Comparison of ENCODE assay signal across 22 mouse cellular contexts in genomic region chr3:145320587-145321274, GRCm38 (mm10). TPM values are rescaled to one million over a fixed set of nuclear protein-coding genes. Genes with fewer than 3 reads are reported as not detected.
DNase-seq lines count a peak whose midpoint lies in the region; ATAC-seq and TF ChIP-seq lines count a peak whose summit lies in the region.
"Had no signal": no experiment of that assay in that cellular context is flagged by ENCODE, and none has a peak within 500 bp of the region (broad histone marks: within the 10 kb centered on the region; RNA-seq: fewer than 3 reads in every experiment).

No protein-coding gene starts in this region.

- no peak; the same call in 1 of the 2 replicates for ATAC-seq in kidney, embryonic 14.5 days (ENCODE audit: low FRiP score, low TSS enrichment)
- ATAC-seq in midbrain, embryonic 14.5 days (ENCODE audit: low FRiP score, low TSS enrichment): no peak
- peak; percentile 75 for ATAC-seq in limb, embryonic 15.5 days (ENCODE audit: insufficient number of reproducible peaks, low FRiP score, low TSS enrichment, low read depth)
- ATAC-seq: CD4-positive, CD25-positive, alpha-beta regulatory T cell, adult 4 months; midbrain, embryonic 15.5 days had no signal

- H3K9me3 ChIP-seq in kidney, embryonic 14.5 days (ENCODE audit: control insufficient read depth, low read length): no peaks in the 10 kb centered on the region
- no peaks in the 10 kb centered on the region for H3K9me3 ChIP-seq in midbrain, embryonic 10.5 days (replicated peaks)
- H3K9me3 ChIP-seq in midbrain, embryonic 14.5 days (ENCODE audit: control insufficient read depth, low read length): no peaks in the 10 kb centered on the region
- no peaks in the 10 kb centered on the region for H3K9me3 ChIP-seq in limb, embryonic 15.5 days
- H3K9me3 ChIP-seq: hindbrain, embryonic 13.5 days; liver, embryonic 13.5 days; midbrain, embryonic 15.5 days; neural tube, embryonic 13.5 days had no signal

- no peak for TF ChIP-seq CTCF in kidney, adult 2 months (conservative IDR thresholded peaks at IDR 0.05; ENCODE audit: insufficient read depth, insufficient read length, low read depth, low read length)

- no peak overlapping the region for H3K4me2 ChIP-seq in kidney, embryonic 14.5 days (replicated peaks; ENCODE audit: low read depth, low read length)
- H3K4me2 ChIP-seq in midbrain, embryonic 14.5 days (ENCODE audit: low read length): no peak overlapping the region
- H3K4me2 ChIP-seq in limb, embryonic 15.5 days: peak overlapping the region; percentile 30
- H3K4me2 ChIP-seq: hindbrain, embryonic 13.5 days; liver, embryonic 13.5 days; midbrain, embryonic 15.5 days; neural tube, embryonic 13.5 days had no signal

- H3K4me3 ChIP-seq in kidney, embryonic 14.5 days (ENCODE audit: low read length): no peak overlapping the region
- no peak overlapping the region for H3K4me3 ChIP-seq in kidney, adult 2 months (ENCODE audit: insufficient read depth, low read depth, low read length)
- no peak overlapping the region for H3K4me3 ChIP-seq in midbrain, embryonic 10.5 days
- H3K4me3 ChIP-seq in midbrain, embryonic 14.5 days (replicated peaks; ENCODE audit: low read depth, low read length): no peak overlapping the region
- H3K4me3 ChIP-seq in limb, embryonic 15.5 days: no peak overlapping the region
- H3K4me3 ChIP-seq: hindbrain, embryonic 13.5 days; left cerebral cortex, adult 2 months; liver, embryonic 13.5 days; midbrain, embryonic 15.5 days; neural tube, embryonic 13.5 days had no signal

- TF ChIP-seq POLR2A in kidney, adult 2 months (IDR thresholded peaks at IDR 0.05; ENCODE audit: low read depth, low read length): no peak

- no peak for DNase-seq in kidney, adult 2 months
- DNase-seq in midbrain, embryonic 10.5 days (ENCODE audit: low spot score): no peak
- no peak for DNase-seq in midbrain, embryonic 14.5 days
- DNase-seq in kidney, postnatal 4 days: peak; percentile 7 to 27
- DNase-seq in embryo, embryonic 9.5 days (ENCODE audit: extremely low spot score): no peak
- DNase-seq: adrenal gland, postnatal 25 days; cerebellum, adult 9-11 months; gastrocnemius, postnatal 36 days; heart, postnatal 36 days; layer of hippocampus, adult 9-11 months; liver, embryonic 13.5 days; lung, adult 2 months; lung, postnatal 14 days; right cerebral cortex, postnatal 4 days; thymus, adult 18-20 months had no signal

- no peaks in the 10 kb centered on the region for H3K4me1 ChIP-seq in kidney, embryonic 14.5 days (ENCODE audit: control insufficient read depth, insufficient read depth, low read length)
- H3K4me1 ChIP-seq in kidney, adult 2 months (ENCODE audit: control insufficient read depth, insufficient read depth, low read length): 0 out of 2 replicates have a peak, but pooled peaks cover 3% of the 10 kb centered on the region
- H3K4me1 ChIP-seq in midbrain, embryonic 10.5 days: peaks cover 10% of the 10 kb centered on the region
- H3K4me1 ChIP-seq in midbrain, embryonic 14.5 days (ENCODE audit: control insufficient read depth, insufficient read depth, low read length): no peaks in the 10 kb centered on the region
- peaks cover 9% of the 10 kb centered on the region for H3K4me1 ChIP-seq in limb, embryonic 15.5 days
- H3K4me1 ChIP-seq: hindbrain, embryonic 13.5 days; liver, embryonic 13.5 days; midbrain, embryonic 15.5 days; neural tube, embryonic 13.5 days had no signal

- no peaks in the 10 kb centered on the region for H3K27me3 ChIP-seq in kidney, embryonic 14.5 days (ENCODE audit: control insufficient read depth, insufficient read depth, low read length)
- H3K27me3 ChIP-seq in kidney, adult 2 months (replicated peaks; ENCODE audit: control insufficient read depth, insufficient read depth, low read length): no peaks in the 10 kb centered on the region
- no peaks in the 10 kb centered on the region for H3K27me3 ChIP-seq in midbrain, embryonic 10.5 days (ENCODE audit: low read depth, poor library complexity, severe bottlenecking)
- H3K27me3 ChIP-seq in midbrain, embryonic 14.5 days (ENCODE audit: control insufficient read depth, insufficient read depth, low read length): no peaks in the 10 kb centered on the region
- H3K27me3 ChIP-seq in limb, embryonic 15.5 days: no peaks in the 10 kb centered on the region
- H3K27me3 ChIP-seq: hindbrain, embryonic 13.5 days; liver, embryonic 13.5 days; midbrain, embryonic 15.5 days; neural tube, embryonic 13.5 days had no signal

- H3K27ac ChIP-seq in kidney, embryonic 14.5 days (ENCODE audit: low read depth, low read length): peak overlapping the region; percentile 0; the same call in 1 of the 2 replicates
- H3K27ac ChIP-seq in kidney, adult 2 months (ENCODE audit: insufficient read depth, low read depth, low read length): no peak overlapping the region
- 0 out of 2 replicates have a peak overlapping the region, but pooled peaks have one; percentile 10 for H3K27ac ChIP-seq in midbrain, embryonic 10.5 days (replicated peaks)
- no peak overlapping the region for H3K27ac ChIP-seq in midbrain, embryonic 14.5 days (replicated peaks; ENCODE audit: low read depth, low read length)
- peak overlapping the region; percentile 77 for H3K27ac ChIP-seq in limb, embryonic 15.5 days
- H3K27ac ChIP-seq: hindbrain, embryonic 13.5 days; left cerebral cortex, adult 2 months; liver, embryonic 13.5 days; midbrain, embryonic 15.5 days; neural tube, embryonic 13.5 days had no signal

- no peak overlapping the region for H3K9ac ChIP-seq in kidney, embryonic 14.5 days (ENCODE audit: low read depth, low read length)
- no peak overlapping the region for H3K9ac ChIP-seq in midbrain, embryonic 14.5 days (replicated peaks; ENCODE audit: low read length)
- no peak overlapping the region for H3K9ac ChIP-seq in limb, embryonic 15.5 days
- H3K9ac ChIP-seq: hindbrain, embryonic 13.5 days; liver, embryonic 13.5 days; midbrain, embryonic 15.5 days; neural tube, embryonic 13.5 days had no signal

- 52% methylated on average over 14 of the region's 14 CpGs for WGBS in kidney, embryonic 14.5 days
- 24% methylated on average over 14 of the region's 14 CpGs for WGBS in kidney, adult 2 months
- 66% methylated on average over 14 of the region's 14 CpGs for WGBS in midbrain, embryonic 10.5 days
- WGBS in midbrain, embryonic 14.5 days: 56% methylated on average over 14 of the region's 14 CpGs
- WGBS in limb, embryonic 15.5 days: 19% methylated on average over 14 of the region's 14 CpGs

- H3K36me3 ChIP-seq in kidney, embryonic 14.5 days (ENCODE audit: control insufficient read depth, insufficient read depth, low read length): no peaks in the 10 kb centered on the region
- H3K36me3 ChIP-seq in kidney, adult 2 months (ENCODE audit: control insufficient read depth, insufficient read depth, low read length): no peaks in the 10 kb centered on the region
- H3K36me3 ChIP-seq in midbrain, embryonic 10.5 days: no peaks in the 10 kb centered on the region
- H3K36me3 ChIP-seq in midbrain, embryonic 14.5 days (ENCODE audit: control insufficient read depth, insufficient read depth, low read length): no peaks in the 10 kb centered on the region
- no peaks in the 10 kb centered on the region for H3K36me3 ChIP-seq in limb, embryonic 15.5 days
- H3K36me3 ChIP-seq: hindbrain, embryonic 13.5 days; liver, embryonic 13.5 days; midbrain, embryonic 15.5 days; neural tube, embryonic 13.5 days had no signal

RNA-seq across cellular contexts. Expression of gene Col24a1, which starts 28.5 kb away (rescaled TPM):
- polyA plus RNA-seq in kidney, embryonic 14.5 days (2014; fragmentation: Nextera tagmentation; extraction: Ambion mirVana): 2.0 and 2.1 TPM in 2 replicates
- 0.20 and 0.22 TPM in 2 replicates for polyA plus RNA-seq in kidney, adult 2 months (2012; rRNA removed)
- polyA plus RNA-seq in midbrain, embryonic 10.5 days (2016; fragmentation: Nextera tagmentation; extraction: Ambion mirVana): 0.75 and 0.98 TPM in 2 replicates
- 0.31 and 0.37 TPM in 2 replicates for polyA plus RNA-seq in midbrain, embryonic 14.5 days (2014; fragmentation: Nextera tagmentation; extraction: Ambion mirVana)
- polyA plus RNA-seq in limb, embryonic 15.5 days (2015; fragmentation: Nextera tagmentation; extraction: Ambion mirVana): 11.0 and 11.5 TPM in 2 replicates
- polyA plus RNA-seq: CD4-positive, CD25-positive, alpha-beta regulatory T cell, adult 4 months had no signal

Comparison
In these comparisons a context has a peak if more than half of its experiments do, and no peak if none do; other contexts are left out.
1. H3K27ac ChIP-seq: peak in kidney, embryonic 14.5 days (single experiment), midbrain, embryonic 10.5 days (single experiment) and limb, embryonic 15.5 days (single experiment); none in kidney, adult 2 months (single experiment) and midbrain, embryonic 14.5 days (single experiment).
2. DNase-seq: peak in kidney, postnatal 4 days (2 of 2); none in kidney, adult 2 months (single experiment), midbrain, embryonic 10.5 days (single experiment), midbrain, embryonic 14.5 days (single experiment) and embryo, embryonic 9.5 days (single experiment).